Mouse (Mus musculus) limb, embryonic 15.5 days (tissue): ENCODE results near the gene Pde1c. TPM values are rescaled to one million over a fixed set of nuclear protein-coding genes. Genes with fewer than 3 reads are reported as not detected.

Experiments
- ATAC-seq: fragments of 200-750 bp; cut with Nextera tagmentation; 2 replicates; pipeline ENCODE4 v1.8.0; 2017; ENCODE audit warnings: low read depth, moderate TSS enrichment; ENCODE audit not compliant: insufficient number of reproducible peaks, low FRiP score, low TSS enrichment
- H3K27ac ChIP-seq: fragments of 300-500 bp; sonication (generic); 2 replicates; pipeline ENCODE4 v1.5.1; 2015; ENCODE audit warnings: moderate library complexity, mild to moderate bottlenecking, inconsistent platforms
- H3K27me3 ChIP-seq: fragments of 300-500 bp; sonication (generic); 2 replicates; pipeline ENCODE4 v1.6.1; 2015; ENCODE audit warnings: inconsistent platforms
- H3K36me3 ChIP-seq: fragments of 300-500 bp; sonication (generic); 2 replicates; pipeline ENCODE4 v1.6.1; 2015; ENCODE audit warnings: inconsistent platforms
- H3K4me1 ChIP-seq: fragments of 300-500 bp; sonication (generic); 2 replicates; pipeline ENCODE4 v1.6.1; 2015; ENCODE audit warnings: inconsistent platforms
- H3K4me2 ChIP-seq: fragments of 300-500 bp; sonication (generic); 2 replicates; pipeline ENCODE4 v1.6.1; 2015; ENCODE audit warnings: mild to moderate bottlenecking, inconsistent platforms
- H3K4me3 ChIP-seq: fragments of 300-500 bp; sonication (generic); 2 replicates; pipeline ENCODE4 v1.5.1; 2015; ENCODE audit warnings: mild to moderate bottlenecking, inconsistent platforms
- H3K9ac ChIP-seq: fragments of 300-500 bp; sonication (generic); 2 replicates; pipeline ENCODE4 v1.6.1; 2015; ENCODE audit warnings: inconsistent platforms
- H3K9me3 ChIP-seq: fragments of 300-500 bp; sonication (generic); 2 replicates; pipeline ENCODE4 v1.6.1; 2016; ENCODE audit warnings: inconsistent platforms
- WGBS: fragments of 180-500 bp; shearing (Covaris S2); methylation state at CpG from one replicate; pipeline ENCODE4 v1.1.7; 2015; 5-methylcytosine and 5-hydroxymethylcytosine counted together
- microRNA-seq: library from miRNA; unstranded; fragments of <30 nt; microRNA quantifications from one replicate; pipeline ENCODE4, GENCODE M21; 2016
- polyA plus RNA-seq: library from polyadenylated mRNA; unstranded; fragments of >200 nt; fragmentation: Nextera tagmentation; extraction: Ambion mirVana; gene quantifications from 2 replicates; pipeline ENCODE4 v1.2.1, GENCODE M21; 2015

The Pde1c gene
- polyA plus RNA-seq, 1 experiment from 2014 or later = 1.6 TPM

GRCm38 (mm10) chr6:56048580-56048979 lies 520.3 kb downstream of the Pde1c start:
- Histone ChIP-seq H3K27ac (no peak overlapping the region), H3K36me3 (no peaks in the 10 kb centered on the region), H3K4me3 (no peak overlapping the region), H3K27me3 (no peaks in the 10 kb centered on the region), H3K4me1 (no peaks in the 10 kb centered on the region), H3K9me3 (no peaks in the 10 kb centered on the region), H3K9ac (no peak overlapping the region), H3K4me2 (no peak overlapping the region)
- ATAC-seq = no peak
- WGBS = 84% methylated on average over 3 of the region's 3 CpGs

- no peak overlapping the region for H3K9ac ChIP-seq
- ATAC-seq = no peak
- no peaks in the 10 kb centered on the region for H3K27me3 ChIP-seq
- H3K9me3 ChIP-seq = no peaks in the 10 kb centered on the region
- H3K4me1 ChIP-seq = no peaks in the 10 kb centered on the region
- WGBS = 87% methylated on average over 1 of the region's 1 CpGs
- H3K4me2 ChIP-seq = no peak overlapping the region
- no peak overlapping the region for H3K4me3 ChIP-seq
- H3K27ac ChIP-seq = no peak overlapping the region
- no peaks in the 10 kb centered on the region for H3K36me3 ChIP-seq
These were observed 524.2 kb downstream of the Pde1c start for GRCm38 (mm10) chr6:56044716-56045115.

DNA sequence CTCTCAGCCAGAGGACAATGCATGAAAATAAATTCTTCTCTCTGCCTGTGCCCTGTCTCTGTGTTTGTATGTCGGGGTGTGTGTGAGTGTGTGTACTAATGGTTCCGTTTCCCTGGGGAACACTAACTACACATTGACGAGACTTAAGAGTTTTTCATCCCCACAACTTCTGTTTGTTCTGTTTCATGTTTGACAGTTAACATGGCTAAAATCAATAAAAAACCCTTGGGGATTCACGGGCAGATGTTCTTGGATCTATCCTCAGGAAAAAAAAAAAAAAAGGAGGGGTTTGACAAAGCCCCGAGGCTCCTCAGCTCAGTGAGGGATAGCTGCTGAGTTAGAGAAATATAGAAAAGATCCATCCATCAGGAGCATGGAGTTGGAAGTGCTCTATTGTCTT lies 524.6 kb downstream of the Pde1c start:
- H3K9ac ChIP-seq = no peak overlapping the region
- no peak overlapping the region for H3K4me2 ChIP-seq
- no peaks in the 10 kb centered on the region for H3K27me3 ChIP-seq
- ATAC-seq = no peak
- WGBS = 67% methylated on average over 5 of the region's 5 CpGs
- no peak overlapping the region for H3K27ac ChIP-seq
- no peaks in the 10 kb centered on the region for H3K36me3 ChIP-seq
- H3K4me3 ChIP-seq = no peak overlapping the region
- H3K4me1 ChIP-seq = no peaks in the 10 kb centered on the region
- no peaks in the 10 kb centered on the region for H3K9me3 ChIP-seq

- Histone ChIP-seq H3K9ac (no peak overlapping the region), H3K4me1 (no peaks in the 10 kb centered on the region), H3K36me3 (no peaks in the 10 kb centered on the region), H3K27me3 (no peaks in the 10 kb centered on the region), H3K4me2 (no peak overlapping the region), H3K9me3 (no peaks in the 10 kb centered on the region), H3K4me3 (no peak overlapping the region), H3K27ac (no peak overlapping the region)
- 40% methylated on average over 4 of the region's 4 CpGs for WGBS
- ATAC-seq = no peak
These were observed 529.3 kb downstream of the Pde1c start for GRCm38 (mm10) chr6:56039476-56040055.

- Histone ChIP-seq H3K27ac (no peak overlapping the region), H3K4me3 (no peak overlapping the region), H3K4me1 (no peaks in the 10 kb centered on the region), H3K27me3 (no peaks in the 10 kb centered on the region), H3K9ac (no peak overlapping the region), H3K36me3 (no peaks in the 10 kb centered on the region), H3K9me3 (no peaks in the 10 kb centered on the region), H3K4me2 (no peak overlapping the region)
- WGBS = 76% methylated on average over 10 of the region's 10 CpGs
- ATAC-seq = no peak
These were observed 533.8 kb downstream of the Pde1c start for GRCm38 (mm10) chr6:56035054-56035453.

- no peak for ATAC-seq
- Histone ChIP-seq H3K4me3 (no peak overlapping the region), H3K4me1 (no peaks in the 10 kb centered on the region; the same call in 1 of the 2 replicates), H3K27me3 (no peaks in the 10 kb centered on the region), H3K9me3 (no peaks in the 10 kb centered on the region), H3K9ac (no peak overlapping the region), H3K36me3 (no peaks in the 10 kb centered on the region), H3K27ac (no peak overlapping the region), H3K4me2 (no peak overlapping the region)
- whole genome bisulfite sequencing = 54% methylated on average over 2 of the region's 2 CpGs
These were observed 536.7 kb downstream of the Pde1c start for GRCm38 (mm10) chr6:56032231-56032630.

GRCm38 (mm10) chr6:56029986-56030385 lies 538.9 kb downstream of the Pde1c start:
- no peak overlapping the region for H3K27ac ChIP-seq
- H3K4me3 ChIP-seq = no peak overlapping the region
- H3K9me3 ChIP-seq = no peaks in the 10 kb centered on the region
- no peaks in the 10 kb centered on the region for H3K27me3 ChIP-seq
- no peak for ATAC-seq
- no peaks in the 10 kb centered on the region for H3K36me3 ChIP-seq
- WGBS = 37% methylated on average over 5 of the region's 5 CpGs
- H3K9ac ChIP-seq = no peak overlapping the region
- no peaks in the 10 kb centered on the region; the same call in 1 of the 2 replicates for H3K4me1 ChIP-seq
- no peak overlapping the region for H3K4me2 ChIP-seq

GRCm38 (mm10) chr6:56027966-56028365 lies 540.9 kb downstream of the Pde1c start:
- no peak overlapping the region for H3K27ac ChIP-seq

DNA sequence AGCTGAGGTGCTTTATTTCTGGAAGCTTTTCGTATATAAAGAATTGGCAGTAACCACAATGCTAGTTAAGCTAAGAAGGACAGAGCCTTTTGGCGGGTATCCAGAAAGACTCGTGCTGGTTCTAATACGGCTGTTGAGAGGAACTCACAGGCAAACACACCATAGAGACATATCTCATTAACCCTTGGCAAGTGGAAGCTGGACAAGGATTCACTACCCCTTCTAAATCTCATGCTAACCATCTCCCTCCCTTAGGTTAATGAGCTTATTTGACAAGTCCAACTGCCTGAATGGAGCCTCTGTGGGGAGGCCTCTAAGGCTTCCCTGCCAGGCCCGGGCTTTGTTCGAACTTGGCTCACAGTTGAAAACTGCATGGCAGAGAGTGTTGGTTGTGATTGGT lies 541.6 kb downstream of the Pde1c start:
- H3K27ac ChIP-seq = no peak overlapping the region
- 56% methylated on average over 6 of the region's 6 CpGs for WGBS
- H3K4me3 ChIP-seq = no peak overlapping the region
- no peak overlapping the region for H3K9ac ChIP-seq
- H3K27me3 ChIP-seq = no peaks in the 10 kb centered on the region
- no peaks in the 10 kb centered on the region for H3K9me3 ChIP-seq
- H3K4me2 ChIP-seq = no peak overlapping the region
- no peak for ATAC-seq
- H3K36me3 ChIP-seq = no peaks in the 10 kb centered on the region
- no peaks in the 10 kb centered on the region; the same call in 1 of the 2 replicates for H3K4me1 ChIP-seq

More at GRCm38 (mm10) chr6:56027966-56028365, 540.9 kb downstream of the Pde1c start:
- no peak for ATAC-seq
- H3K4me1 ChIP-seq = no peaks in the 10 kb centered on the region; the same call in 1 of the 2 replicates
- no peak overlapping the region for H3K4me3 ChIP-seq
- no peaks in the 10 kb centered on the region for H3K36me3 ChIP-seq
- 67% methylated on average over 5 of the region's 5 CpGs for WGBS
- no peak overlapping the region for H3K9ac ChIP-seq
- no peaks in the 10 kb centered on the region for H3K27me3 ChIP-seq
- no peak overlapping the region for H3K4me2 ChIP-seq
- no peaks in the 10 kb centered on the region for H3K9me3 ChIP-seq

- Histone ChIP-seq H3K36me3 (no peaks in the 10 kb centered on the region), H3K9ac (no peak overlapping the region), H3K9me3 (no peaks in the 10 kb centered on the region), H3K27ac (no peak overlapping the region), H3K4me2 (no peak overlapping the region), H3K4me3 (no peak overlapping the region), H3K27me3 (no peaks in the 10 kb centered on the region), H3K4me1 (no peaks in the 10 kb centered on the region; the same call in 1 of the 2 replicates)
- ATAC-seq = no peak
- WGBS = 63% methylated on average over 2 of the region's 2 CpGs
These were observed 543.4 kb downstream of the Pde1c start for GRCm38 (mm10) chr6:56025533-56025932.

Small RNA genes within 50 kb of the gene (microRNA-seq; reads per million reads assigned to microRNA genes)
- not detected for gene Gm44413

Other genes with a start within 250 kb of the Pde1c start
- 77.9 and 106 TPM in 2 replicates for gene Lsm5, start 135.6 kb upstream of the Pde1c start, polyA plus RNA-seq
- gene Avl9, start 145.8 kb upstream of the Pde1c start, polyA plus RNA-seq = 7.9 and 8.2 TPM in 2 replicates
- 23.2 and 25.5 TPM in 2 replicates for gene Kbtbd2, start 228.7 kb upstream of the Pde1c start, polyA plus RNA-seq